Mouse (Mus musculus) liver, embryonic 13.5 days (tissue): ENCODE data around the gene Foxq1. TPM values are rescaled to one million over a fixed set of nuclear protein-coding genes. Genes with fewer than 3 reads are reported as not detected.

Experiments used
- ATAC-seq: fragments of 200-750 bp; cut with Nextera tagmentation; 2 replicates; pipeline ENCODE4 v1.8.0; 2017; ENCODE audit warnings: low read depth, mild to moderate bottlenecking, moderate number of reproducible peaks, moderate library complexity
- DNase-seq: peaks from one replicate; pipeline ENCODE4 v3.0.0; 2022
- H3K27ac ChIP-seq: fragments of 300-500 bp; sonication (generic); 2 replicates; pipeline ENCODE4 v1.5.1; 2015; ENCODE audit warnings: moderate library complexity, mild to moderate bottlenecking, inconsistent platforms
- H3K27me3 ChIP-seq: fragments of 300-500 bp; sonication (generic); 2 replicates; pipeline ENCODE4 v1.6.1; 2015; ENCODE audit warnings: mild to moderate bottlenecking, inconsistent platforms
- H3K36me3 ChIP-seq: fragments of 300-500 bp; sonication (generic); 2 replicates; pipeline ENCODE4 v1.6.1; 2015; ENCODE audit warnings: mild to moderate bottlenecking, inconsistent platforms
- H3K4me1 ChIP-seq: fragments of 300-500 bp; sonication (generic); replicated peaks from 2 replicates; pipeline ENCODE4 v1.6.1; 2015; ENCODE audit warnings: inconsistent platforms
- H3K4me2 ChIP-seq: fragments of 300-500 bp; sonication (generic); 2 replicates; pipeline ENCODE4 v1.6.1; 2015; ENCODE audit warnings: inconsistent platforms, mild to moderate bottlenecking, moderate library complexity
- H3K4me3 ChIP-seq: fragments of 300-500 bp; sonication (generic); replicated peaks from 2 replicates; pipeline ENCODE4 v1.5.1; 2015; ENCODE audit warnings: mild to moderate bottlenecking, inconsistent platforms
- H3K9ac ChIP-seq: fragments of 300-500 bp; sonication (generic); 2 replicates; pipeline ENCODE4 v1.6.1; 2015; ENCODE audit warnings: mild to moderate bottlenecking, inconsistent platforms
- H3K9me3 ChIP-seq: fragments of 300-500 bp; sonication (generic); replicated peaks from 2 replicates; pipeline ENCODE4 v1.6.1; 2016; ENCODE audit warnings: inconsistent platforms
- WGBS: fragments of 180-500 bp; shearing (Covaris S2); methylation state at CpG from one replicate; pipeline ENCODE4 v1.1.7; 2015; ENCODE audit not compliant: insufficient replicate concordance; 5-methylcytosine and 5-hydroxymethylcytosine counted together
- polyA plus RNA-seq: library from polyadenylated mRNA; unstranded; fragments of >200 nt; fragmentation: Nextera tagmentation; extraction: Ambion mirVana; gene quantifications from 2 replicates; pipeline ENCODE4 v1.2.1, GENCODE M21; 2015

Foxq1 gene
- 0.05 and 0.14 TPM in 2 replicates for polyA plus RNA-seq

DNA sequence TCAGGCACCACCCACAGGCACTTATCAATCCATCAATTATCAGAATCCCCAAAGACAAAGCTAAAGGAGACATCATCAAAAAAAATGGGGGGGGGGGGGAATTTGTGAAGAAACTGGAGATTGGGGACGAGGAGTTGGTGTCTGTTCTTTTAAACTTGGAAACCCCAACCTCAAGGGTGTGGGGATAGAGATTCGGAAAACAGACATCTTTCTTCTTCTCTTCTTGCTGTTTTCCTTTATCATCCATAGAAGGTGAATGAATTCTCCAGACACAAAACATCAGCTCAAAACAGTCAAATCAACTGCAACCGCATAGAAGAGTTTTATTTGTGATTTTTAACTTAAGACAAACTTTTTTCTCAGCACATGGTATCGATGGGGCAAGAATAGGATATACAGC is at the start of gene Foxq1:
Foxq1 (plus strand) TSS at position 301 of the 400 bp plus-strand sequence.
- Histone ChIP-seq H3K27me3 (peaks cover 71% of the 10 kb centered on the region), H3K27ac (no peak within 1 kb of the TSS)

DNA sequence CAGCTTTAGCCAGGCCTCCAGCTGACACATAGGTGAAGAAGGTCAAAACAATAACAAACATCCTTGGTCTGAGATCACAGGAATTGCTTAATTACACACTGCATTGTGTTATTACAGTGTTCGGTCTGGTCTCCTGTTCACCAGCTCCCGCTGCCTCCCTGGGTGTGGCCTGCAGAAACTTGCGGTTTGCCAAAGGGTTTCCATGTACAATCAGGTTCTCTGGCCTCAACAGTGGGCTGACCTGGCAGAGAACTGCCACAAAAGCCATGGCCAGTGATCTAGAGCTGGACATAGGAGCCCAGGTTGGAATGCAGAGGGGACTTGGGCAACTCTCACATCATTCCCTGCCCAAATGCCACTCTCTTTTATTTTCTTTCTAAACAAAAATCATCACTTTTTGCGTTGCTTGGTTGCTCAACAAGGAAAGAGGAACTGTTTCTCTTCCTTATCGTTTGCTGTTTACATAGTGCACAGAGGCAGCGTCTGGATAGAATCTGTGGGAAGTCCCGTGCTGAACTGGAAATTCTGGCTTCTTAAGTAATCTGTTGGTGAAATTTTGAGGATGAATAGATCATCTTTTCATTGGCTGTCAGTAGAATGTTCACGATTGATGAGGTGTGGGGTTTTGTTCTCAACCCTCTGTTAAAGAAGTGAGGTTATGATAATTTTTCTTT is 49.3 kb upstream of the Foxq1 start:
- WGBS = 40% methylated on average over 8 of the region's 8 CpGs
- no peak for DNase-seq
- H3K9me3 ChIP-seq = no peaks in the 10 kb centered on the region
- H3K4me2 ChIP-seq = no peak overlapping the region
- no peak overlapping the region for H3K27ac ChIP-seq
- no peaks in the 10 kb centered on the region for H3K27me3 ChIP-seq
- no peak overlapping the region for H3K9ac ChIP-seq
- no peaks in the 10 kb centered on the region for H3K4me1 ChIP-seq
- no peaks in the 10 kb centered on the region for H3K36me3 ChIP-seq
- no peak overlapping the region for H3K4me3 ChIP-seq
- ATAC-seq = no peak

More for the DNA sequence above, at the start of gene Foxq1:
- DNase-seq = no peak
- H3K9me3 ChIP-seq = no peaks in the 10 kb centered on the region
- peaks cover 23% of the 10 kb centered on the region for H3K4me1 ChIP-seq
- no peaks in the 10 kb centered on the region for H3K36me3 ChIP-seq
- WGBS = 56% methylated on average over 4 of the region's 4 CpGs
- H3K4me3 ChIP-seq = no peak within 1 kb of the TSS
- no peak within 1 kb of the TSS for H3K9ac ChIP-seq
- no peak within 1 kb of the TSS; the same call in 1 of the 2 replicates for H3K4me2 ChIP-seq
- no peak for ATAC-seq

DNA sequence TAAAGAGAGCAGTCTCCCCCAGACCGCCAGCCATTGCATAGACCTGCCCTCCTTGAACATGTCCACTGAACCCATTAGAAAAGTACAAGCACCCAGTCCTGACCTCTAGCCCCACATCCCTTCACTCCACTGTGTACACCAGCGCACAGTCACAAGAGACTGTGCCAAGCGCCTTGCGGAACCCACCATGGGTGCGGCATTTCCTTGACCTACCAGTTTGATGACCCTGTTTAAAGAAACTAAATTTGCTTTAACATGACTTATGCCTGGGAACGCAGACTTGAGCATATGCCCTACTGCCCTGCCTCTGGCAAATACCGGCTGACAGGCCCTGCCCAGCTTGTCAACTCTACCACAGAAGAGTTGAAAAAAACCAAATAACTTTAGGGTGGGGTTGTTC is 40.7 kb upstream of the Foxq1 start:
- Histone ChIP-seq H3K36me3 (no peaks in the 10 kb centered on the region), H3K4me1 (no peaks in the 10 kb centered on the region), H3K27ac (no peak overlapping the region), H3K9ac (no peak overlapping the region), H3K9me3 (no peaks in the 10 kb centered on the region), H3K27me3 (no peaks in the 10 kb centered on the region), H3K4me3 (no peak overlapping the region), H3K4me2 (no peak overlapping the region)
- DNase-seq = no peak
- ATAC-seq = no peak
- WGBS = 72% methylated on average over 7 of the region's 7 CpGs

DNA sequence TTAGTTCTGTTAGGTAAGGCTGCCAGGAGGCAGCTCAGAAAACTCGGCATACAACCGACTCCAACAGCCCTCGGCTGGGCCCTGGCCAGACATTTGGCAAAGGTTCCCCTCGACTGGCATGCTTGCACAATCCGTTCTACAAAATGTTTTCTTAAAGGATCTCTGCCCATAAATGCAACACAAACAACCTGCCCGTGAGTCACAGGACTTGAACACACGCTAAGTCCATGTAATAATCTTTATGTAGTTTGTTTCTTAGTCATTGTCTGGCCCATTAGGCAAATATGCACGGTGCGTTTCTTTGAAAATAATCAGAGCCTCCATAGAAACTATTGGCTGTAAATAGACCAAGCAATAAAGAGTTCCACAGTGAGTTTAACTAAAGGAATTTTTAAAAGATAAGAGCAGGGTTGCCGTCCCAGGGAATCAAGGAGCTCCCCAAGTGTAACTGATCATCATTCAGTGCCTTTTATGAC is 37.5 kb upstream of the Foxq1 start:
- 60% methylated on average over 10 of the region's 10 CpGs for WGBS
- Histone ChIP-seq H3K27me3 (no peaks in the 10 kb centered on the region), H3K4me2 (no peak overlapping the region), H3K27ac (no peak overlapping the region), H3K9me3 (no peaks in the 10 kb centered on the region), H3K4me1 (no peaks in the 10 kb centered on the region), H3K36me3 (no peaks in the 10 kb centered on the region), H3K9ac (no peak overlapping the region), H3K4me3 (no peak overlapping the region)
- DNase-seq (no peak), ATAC-seq (no peak)

DNA sequence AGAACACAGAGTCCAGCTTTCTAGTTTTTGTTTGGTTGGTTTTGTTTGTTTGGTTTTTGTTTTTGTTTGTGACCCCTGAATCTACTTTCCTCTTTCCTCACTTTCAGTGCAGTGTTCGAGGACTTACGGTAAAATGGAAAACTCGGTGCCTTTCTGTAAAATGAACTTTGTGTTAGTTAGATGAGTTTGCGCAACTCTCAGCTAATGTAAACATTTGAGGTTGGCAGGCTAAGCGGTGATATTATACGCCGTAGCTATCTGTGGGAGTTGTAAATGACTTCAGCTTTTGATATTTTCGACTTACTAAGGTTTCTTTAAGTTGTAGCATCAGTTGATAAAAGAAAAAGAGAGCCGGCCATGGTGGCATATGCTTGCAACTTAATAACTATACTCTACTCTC is 37.0 kb upstream of the Foxq1 start:
- H3K27ac ChIP-seq = no peak overlapping the region
- no peaks in the 10 kb centered on the region for H3K4me1 ChIP-seq
- ATAC-seq = peak; percentile 36; the same call in 1 of the 2 replicates
- H3K27me3 ChIP-seq = no peaks in the 10 kb centered on the region
- no peak overlapping the region for H3K9ac ChIP-seq
- H3K4me3 ChIP-seq = no peak overlapping the region
- H3K36me3 ChIP-seq = no peaks in the 10 kb centered on the region
- H3K4me2 ChIP-seq = no peak overlapping the region
- H3K9me3 ChIP-seq = no peaks in the 10 kb centered on the region
- WGBS = 69% methylated on average over 9 of the region's 9 CpGs
- DNase-seq = no peak

DNA sequence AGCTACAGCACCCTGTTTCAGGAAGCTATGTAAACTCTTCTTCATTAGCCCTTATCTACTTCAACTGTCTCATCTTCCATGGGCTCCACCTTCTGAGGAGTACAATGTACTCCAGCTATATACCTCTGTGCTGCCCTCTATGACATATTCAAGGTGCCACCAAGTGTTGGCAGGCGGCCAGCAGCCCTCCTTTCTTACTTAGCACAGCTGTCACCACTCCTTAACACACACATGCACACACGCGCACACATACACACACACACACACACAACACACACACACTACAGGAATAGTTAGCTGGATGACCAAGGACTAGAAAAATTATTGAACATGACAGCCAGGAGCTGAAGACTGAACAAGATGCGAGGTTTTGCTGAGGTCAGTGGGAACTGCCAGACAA is 31.0 kb upstream of the Foxq1 start:
- Histone ChIP-seq H3K9ac (no peak overlapping the region), H3K36me3 (no peaks in the 10 kb centered on the region), H3K27ac (no peak overlapping the region), H3K9me3 (no peaks in the 10 kb centered on the region), H3K4me3 (no peak overlapping the region), H3K4me2 (no peak overlapping the region), H3K4me1 (no peaks in the 10 kb centered on the region), H3K27me3 (no peaks in the 10 kb centered on the region)
- ATAC-seq (no peak), DNase-seq (no peak)
- 72% methylated on average over 4 of the region's 4 CpGs for WGBS

DNA sequence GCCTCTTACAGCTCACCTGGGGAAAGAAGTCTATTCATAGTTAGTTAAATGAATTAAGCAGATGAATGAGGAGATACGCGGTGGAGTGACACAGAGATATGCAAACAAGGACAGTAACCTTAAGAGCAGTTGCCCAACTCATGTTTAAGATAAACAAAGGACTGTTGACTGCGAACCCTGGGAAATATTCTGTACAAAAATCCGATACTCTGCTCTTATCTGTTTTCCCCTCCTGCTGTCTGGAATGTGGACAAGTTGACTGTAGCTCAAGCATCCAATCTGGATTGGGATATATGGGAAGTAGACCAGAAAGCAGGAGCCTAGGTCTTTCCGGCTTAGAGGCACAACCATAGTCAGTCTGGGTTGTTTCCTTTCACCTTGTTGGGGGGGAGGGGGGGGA is 24.7 kb upstream of the Foxq1 start:
- Histone ChIP-seq H3K9me3 (no peaks in the 10 kb centered on the region), H3K4me3 (no peak overlapping the region), H3K4me2 (no peak overlapping the region), H3K27ac (no peak overlapping the region), H3K9ac (no peak overlapping the region), H3K4me1 (peaks cover 4% of the 10 kb centered on the region; the same call in 1 of the 2 replicates), H3K27me3 (no peaks in the 10 kb centered on the region), H3K36me3 (no peaks in the 10 kb centered on the region)
- DNase-seq = no peak
- ATAC-seq = peak; percentile 36; the same call in 1 of the 2 replicates
- 54% methylated on average over 5 of the region's 5 CpGs for WGBS

DNA sequence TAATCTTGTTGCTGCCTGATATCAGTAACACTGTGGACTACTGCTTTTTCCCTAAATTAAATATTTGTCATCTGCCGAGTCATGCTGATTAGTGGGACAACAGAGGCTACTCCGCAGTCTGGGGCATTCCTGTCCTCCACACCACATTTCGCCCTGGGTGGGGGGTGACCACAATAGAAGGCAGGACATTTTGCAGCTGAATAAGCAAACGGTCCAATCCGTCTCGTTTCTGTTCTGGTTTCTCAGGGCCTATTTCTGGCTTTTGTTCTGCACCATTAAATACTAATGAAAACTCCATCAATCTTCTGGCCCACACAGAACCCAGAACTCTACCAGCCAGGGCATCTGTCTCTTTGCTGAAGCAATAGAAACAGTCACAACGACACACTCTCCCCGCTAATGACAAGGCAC is 24.3 kb upstream of the Foxq1 start:
- no peak for DNase-seq
- H3K4me2 ChIP-seq = no peak overlapping the region
- no peak overlapping the region for H3K4me3 ChIP-seq
- no peaks in the 10 kb centered on the region for H3K9me3 ChIP-seq
- H3K27ac ChIP-seq = no peak overlapping the region
- ATAC-seq = 0 out of 2 replicates have a peak, but pooled peaks have one; percentile 15
- no peaks in the 10 kb centered on the region for H3K36me3 ChIP-seq
- H3K27me3 ChIP-seq = no peaks in the 10 kb centered on the region
- no peak overlapping the region for H3K9ac ChIP-seq
- 46% methylated on average over 8 of the region's 8 CpGs for WGBS
- H3K4me1 ChIP-seq = peaks cover 4% of the 10 kb centered on the region; the same call in 1 of the 2 replicates

DNA sequence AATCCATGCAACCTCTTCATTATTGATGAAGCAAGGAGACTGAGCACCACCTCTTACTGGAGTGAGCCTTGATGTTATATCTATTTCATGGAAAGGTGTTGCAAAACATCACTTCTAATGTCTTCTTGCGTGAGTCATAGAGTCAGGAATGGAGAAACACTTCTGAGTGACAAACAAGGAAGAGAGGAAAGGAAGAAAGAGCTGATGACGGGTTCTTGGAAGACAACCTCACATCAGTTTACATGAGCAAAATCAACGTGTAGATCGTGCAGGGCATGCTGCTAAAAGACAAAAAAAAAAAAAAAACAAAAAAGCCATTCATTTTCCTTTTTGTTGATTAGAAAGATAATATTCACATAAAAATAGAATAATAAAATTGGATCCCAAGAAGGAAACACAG is 21.2 kb upstream of the Foxq1 start:
- H3K27me3 ChIP-seq = no peaks in the 10 kb centered on the region
- no peak for ATAC-seq
- no peak overlapping the region for H3K27ac ChIP-seq
- H3K4me2 ChIP-seq = no peak overlapping the region
- H3K36me3 ChIP-seq = no peaks in the 10 kb centered on the region
- no peak for DNase-seq
- H3K9me3 ChIP-seq = no peaks in the 10 kb centered on the region
- WGBS = 61% methylated on average over 4 of the region's 4 CpGs
- no peak overlapping the region for H3K4me3 ChIP-seq
- H3K9ac ChIP-seq = no peak overlapping the region
- H3K4me1 ChIP-seq = peaks cover 4% of the 10 kb centered on the region; the same call in 1 of the 2 replicates

DNA sequence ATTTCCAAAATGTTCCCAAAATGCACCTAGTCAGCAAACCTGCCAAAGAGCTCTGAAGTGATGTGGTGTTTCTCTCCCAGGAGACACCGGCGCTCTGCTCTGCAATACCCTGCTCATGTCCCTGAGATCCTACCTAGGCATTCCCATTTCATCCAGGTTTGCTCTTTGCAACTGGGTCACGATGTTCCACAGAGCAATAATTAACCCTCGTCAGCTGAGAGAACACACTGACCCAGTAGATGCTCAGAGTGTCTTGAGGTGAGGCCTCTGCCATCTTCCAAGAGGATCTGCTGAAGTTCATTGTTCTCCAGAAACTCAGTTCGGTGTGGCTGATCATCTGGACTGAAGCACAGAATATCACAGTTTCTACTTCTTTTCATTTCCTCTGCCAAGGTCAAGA is 12.9 kb upstream of the Foxq1 start:
- Histone ChIP-seq H3K4me1 (no peaks in the 10 kb centered on the region; the same call in 1 of the 2 replicates), H3K4me2 (no peak overlapping the region), H3K4me3 (no peak overlapping the region), H3K9me3 (no peaks in the 10 kb centered on the region), H3K27ac (no peak overlapping the region), H3K27me3 (no peaks in the 10 kb centered on the region), H3K9ac (no peak overlapping the region), H3K36me3 (no peaks in the 10 kb centered on the region)
- DNase-seq (no peak), ATAC-seq (no peak)
- 72% methylated on average over 5 of the region's 5 CpGs for WGBS

DNA sequence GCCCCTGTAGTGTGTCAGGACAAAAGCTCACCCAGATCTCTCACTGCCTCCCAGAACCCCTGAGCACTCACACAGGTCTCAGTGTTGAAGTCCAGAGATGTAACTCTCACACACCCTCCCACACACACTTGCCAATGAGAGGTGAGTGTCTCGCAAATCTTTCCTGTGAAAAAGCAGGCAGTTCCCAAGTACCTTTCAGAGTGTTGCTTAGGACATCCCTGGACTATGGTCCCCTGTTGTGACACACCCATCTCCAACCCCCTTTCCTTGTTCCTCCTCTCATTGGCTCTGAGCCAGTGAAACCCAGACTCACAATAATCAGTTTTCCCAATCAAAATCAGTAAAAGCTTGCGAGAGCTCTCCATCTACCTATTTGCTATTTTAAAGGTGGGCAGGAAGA is 9.2 kb upstream of the Foxq1 start:
- Histone ChIP-seq H3K27ac (no peak overlapping the region), H3K4me2 (no peak overlapping the region), H3K36me3 (no peaks in the 10 kb centered on the region), H3K9ac (no peak overlapping the region), H3K4me1 (no peaks in the 10 kb centered on the region; the same call in 1 of the 2 replicates), H3K9me3 (no peaks in the 10 kb centered on the region), H3K27me3 (no peaks in the 10 kb centered on the region), H3K4me3 (no peak overlapping the region)
- 66% methylated on average over 2 of the region's 2 CpGs for WGBS
- DNase-seq = no peak
- no peak for ATAC-seq

DNA sequence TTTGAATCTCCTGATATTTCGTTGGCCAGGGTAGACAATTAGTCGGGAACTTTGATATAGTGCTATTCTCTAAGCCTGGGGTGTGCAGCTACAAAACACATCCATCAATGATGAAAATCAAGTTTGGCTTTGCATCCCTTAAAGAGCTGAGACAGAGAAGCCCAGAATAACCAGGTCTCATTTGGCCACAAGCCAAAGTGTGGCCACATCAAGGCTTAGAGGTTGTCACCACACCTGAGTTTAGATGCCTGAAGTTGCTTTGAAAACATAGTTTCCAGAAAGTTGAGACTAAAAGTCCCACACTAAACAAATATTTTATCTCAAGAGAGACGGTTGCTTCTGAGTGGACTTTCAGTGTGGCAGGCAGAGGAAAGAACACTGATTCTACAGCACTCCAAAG is 8.7 kb upstream of the Foxq1 start:
- Histone ChIP-seq H3K27me3 (no peaks in the 10 kb centered on the region), H3K27ac (no peak overlapping the region), H3K4me3 (no peak overlapping the region), H3K4me1 (no peaks in the 10 kb centered on the region; the same call in 1 of the 2 replicates), H3K36me3 (no peaks in the 10 kb centered on the region), H3K4me2 (no peak overlapping the region), H3K9me3 (no peaks in the 10 kb centered on the region), H3K9ac (no peak overlapping the region)
- WGBS = 63% methylated on average over 3 of the region's 3 CpGs
- ATAC-seq (no peak), DNase-seq (no peak)
